Mouse (Mus musculus) kidney, embryonic 14.5 days (tissue): Measurements from ENCODE around the gene Bglap. TPM values are rescaled to one million over a fixed set of nuclear protein-coding genes. Genes with fewer than 3 reads are reported as not detected.

ENCODE experiments used
- polyA plus RNA-seq: library from polyadenylated mRNA; unstranded; fragments of >200 nt; fragmentation: Nextera tagmentation; extraction: Ambion mirVana; gene quantifications from 2 replicates; pipeline ENCODE4 v1.2.1, GENCODE M21; 2014

Bglap gene
- polyA plus RNA-seq, 1 experiment from 2014 or later: 0.57 TPM

Other genes starting within 250 kb of the Bglap start
- gene Mef2d, start 242.1 kb downstream of the Bglap start, polyA plus RNA-seq: 12.6 and 21.8 TPM in 2 replicates
- 2.2 and 3.7 TPM in 2 replicates for gene Rhbg, start 129.8 kb downstream of the Bglap start, polyA plus RNA-seq
- gene Gm38392, start 97.3 kb downstream of the Bglap start, polyA plus RNA-seq: 0.79 TPM in 1 of 2 replicates, not detected in the other
- 15.4 and 20.0 TPM in 2 replicates for gene Tsacc, start 87.5 kb downstream of the Bglap start, polyA plus RNA-seq
- 603 and 679 TPM in 2 replicates for gene Cct3, start 87.3 kb downstream of the Bglap start, polyA plus RNA-seq
- 114 and 138 TPM in 2 replicates for gene Glmp, start 59.4 kb downstream of the Bglap start, polyA plus RNA-seq
- gene Tmem79, start 48.3 kb downstream of the Bglap start, polyA plus RNA-seq: 3.4 and 5.5 TPM in 2 replicates
- gene Smg5, start 48.2 kb downstream of the Bglap start, polyA plus RNA-seq: 36.5 and 47.4 TPM in 2 replicates
- 7.9 and 8.5 TPM in 2 replicates for gene Paqr6, start 19.9 kb downstream of the Bglap start, polyA plus RNA-seq
- 0.28 TPM in 1 of 2 replicates, not detected in the other for gene Bglap3, start 11.7 kb downstream of the Bglap start, polyA plus RNA-seq
- not detected in 2 replicates for gene Bglap2, start 5.8 kb downstream of the Bglap start, polyA plus RNA-seq
- 169 and 181 TPM in 2 replicates for gene Pmf1, start 25.9 kb upstream of the Bglap start, polyA plus RNA-seq
- gene Slc25a44, start 40.7 kb upstream of the Bglap start, polyA plus RNA-seq: 13.1 and 19.4 TPM in 2 replicates
- 5.7 and 10.0 TPM in 2 replicates for gene Sema4a, start 76.7 kb upstream of the Bglap start, polyA plus RNA-seq
- gene Lmna, start 125.5 kb upstream of the Bglap start, polyA plus RNA-seq: 41.6 and 55.7 TPM in 2 replicates
- 31.6 and 32.2 TPM in 2 replicates for gene Mex3a, start 147.9 kb upstream of the Bglap start, polyA plus RNA-seq
- gene Rab25, start 163.8 kb upstream of the Bglap start, polyA plus RNA-seq: 14.2 and 16.7 TPM in 2 replicates
- gene Lamtor2, start 168.6 kb upstream of the Bglap start, polyA plus RNA-seq: 81.7 and 165 TPM in 2 replicates
- 51.4 and 73.4 TPM in 2 replicates for gene Ubqln4, start 169.3 kb upstream of the Bglap start, polyA plus RNA-seq
- gene Ssr2, start 191.4 kb upstream of the Bglap start, polyA plus RNA-seq: 260 and 303 TPM in 2 replicates
- gene Arhgef2, start 221.5 kb upstream of the Bglap start, polyA plus RNA-seq: 110 and 127 TPM in 2 replicates